Mouse (Mus musculus): ENCODE results near the gene Lpin3. TPM values are rescaled to one million over a fixed set of nuclear protein-coding genes. Genes with fewer than 3 reads are reported as not detected.

The Lpin3 gene
- polyA plus RNA-seq, 1 experiment from 2014 or later = 0.44 TPM

DNA sequence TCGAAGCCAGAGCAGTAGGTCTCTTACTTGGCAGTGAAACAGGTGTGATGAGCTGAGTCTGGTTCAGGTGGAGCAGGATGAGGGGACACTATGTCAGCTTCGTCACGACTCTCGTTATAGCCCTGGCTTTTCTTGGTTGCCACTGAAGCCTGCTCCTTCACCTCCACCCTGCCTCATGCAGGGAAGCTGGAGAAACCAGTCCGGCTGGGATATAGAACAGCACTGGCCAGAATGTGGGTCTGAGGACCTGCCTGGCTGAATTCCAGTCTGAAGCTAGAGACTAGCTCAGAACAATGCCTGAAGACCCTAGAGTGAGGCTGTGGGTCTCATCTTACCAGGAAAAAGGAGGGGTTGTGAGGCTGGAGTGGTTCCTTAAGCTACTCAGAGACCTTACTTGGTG, 10.6 kb downstream of the Lpin3 start:
- Histone ChIP-seq H3K4me1 (replicated peaks) (peaks cover 14% of the 10 kb centered on the region), H3K9me3 (no peaks in the 10 kb centered on the region), H3K4me2 (no peak overlapping the region), H3K9ac (no peak overlapping the region), H3K4me3 (no peak overlapping the region), H3K36me3 (no peaks in the 10 kb centered on the region), H3K27ac (no peak overlapping the region), H3K27me3 (peaks cover 21% of the 10 kb centered on the region)
- WGBS = 90% methylated on average over 5 of the region's 5 CpGs
- no peak for ATAC-seq (ENCODE audit: low FRiP score)

DNA sequence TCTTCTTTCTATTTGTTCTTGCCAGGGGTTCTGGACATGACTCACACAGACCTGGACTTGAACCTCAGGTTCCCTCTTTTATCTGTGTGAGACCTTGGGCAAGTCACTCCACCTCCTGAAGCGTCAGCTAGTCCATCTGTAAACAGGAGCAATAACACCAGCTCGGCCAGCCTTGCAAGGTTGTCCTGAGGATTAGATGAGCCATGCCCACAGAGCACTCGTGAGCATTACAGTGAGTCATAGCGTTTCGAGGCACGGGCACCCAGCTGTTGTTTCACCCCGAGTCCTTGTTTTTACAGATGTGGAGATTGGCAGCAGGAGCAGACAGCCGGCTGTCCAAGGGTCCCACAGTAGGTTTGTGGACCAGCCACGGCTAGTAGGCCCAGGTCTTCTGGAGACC, 11.2 kb downstream of the Lpin3 start:
- WGBS = 89% methylated on average over 9 of the region's 9 CpGs
- H3K9me3 ChIP-seq = no peaks in the 10 kb centered on the region
- no peak overlapping the region for H3K9ac ChIP-seq
- H3K4me2 ChIP-seq = no peak overlapping the region
- H3K27ac ChIP-seq = no peak overlapping the region
- H3K36me3 ChIP-seq = no peaks in the 10 kb centered on the region
- peaks cover 21% of the 10 kb centered on the region for H3K27me3 ChIP-seq
- ATAC-seq (ENCODE audit: low FRiP score) = no peak
- H3K4me3 ChIP-seq = no peak overlapping the region
- peaks cover 14% of the 10 kb centered on the region for H3K4me1 ChIP-seq (replicated peaks)

DNA sequence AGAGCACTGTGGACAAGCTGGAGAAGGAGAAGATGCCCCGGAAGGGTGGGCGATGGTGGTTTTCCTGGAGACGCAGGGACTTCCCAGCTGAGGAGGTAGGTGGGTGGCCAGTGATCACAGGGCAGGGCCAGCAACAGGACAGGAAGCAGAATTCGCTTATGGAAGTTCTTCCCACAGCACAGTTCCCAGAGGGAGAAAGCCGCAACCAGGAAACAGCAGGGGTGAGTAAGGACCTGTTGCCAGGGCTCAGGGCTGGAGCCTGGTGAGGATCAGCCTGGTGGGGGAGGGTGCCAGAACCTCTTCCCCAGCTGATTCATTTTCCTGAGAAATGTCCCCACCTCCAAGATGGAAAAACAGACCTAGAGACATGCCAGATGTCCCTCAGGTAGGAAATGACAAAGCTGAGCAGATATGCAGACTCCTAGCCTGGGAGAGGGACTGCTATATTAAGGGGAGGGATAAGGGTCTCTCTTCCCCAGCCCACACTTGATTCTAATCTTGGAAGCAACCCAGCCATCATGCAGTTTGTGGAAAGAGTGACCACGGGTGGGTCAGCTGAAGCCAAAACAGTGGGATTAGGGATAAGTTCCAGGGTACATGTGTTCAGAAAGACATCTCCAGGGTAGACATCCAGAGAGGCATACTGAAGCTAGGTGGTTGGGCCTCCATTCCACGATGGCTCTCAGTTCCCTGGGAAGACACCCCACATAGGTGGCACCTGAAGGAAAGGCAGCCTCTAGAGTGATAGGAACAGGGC, 21.4 kb downstream of the Lpin3 start:
- no peaks in the 10 kb centered on the region for H3K9me3 ChIP-seq
- no peak overlapping the region for H3K4me3 ChIP-seq
- ATAC-seq (ENCODE audit: low FRiP score) = no peak
- H3K36me3 ChIP-seq = no peaks in the 10 kb centered on the region
- no peaks in the 10 kb centered on the region for H3K27me3 ChIP-seq
- H3K4me2 ChIP-seq = no peak overlapping the region
- H3K9ac ChIP-seq = no peak overlapping the region
- no peaks in the 10 kb centered on the region for H3K4me1 ChIP-seq (replicated peaks)
- no peak overlapping the region for H3K27ac ChIP-seq
- WGBS = 80% methylated on average over 7 of the region's 7 CpGs

DNA sequence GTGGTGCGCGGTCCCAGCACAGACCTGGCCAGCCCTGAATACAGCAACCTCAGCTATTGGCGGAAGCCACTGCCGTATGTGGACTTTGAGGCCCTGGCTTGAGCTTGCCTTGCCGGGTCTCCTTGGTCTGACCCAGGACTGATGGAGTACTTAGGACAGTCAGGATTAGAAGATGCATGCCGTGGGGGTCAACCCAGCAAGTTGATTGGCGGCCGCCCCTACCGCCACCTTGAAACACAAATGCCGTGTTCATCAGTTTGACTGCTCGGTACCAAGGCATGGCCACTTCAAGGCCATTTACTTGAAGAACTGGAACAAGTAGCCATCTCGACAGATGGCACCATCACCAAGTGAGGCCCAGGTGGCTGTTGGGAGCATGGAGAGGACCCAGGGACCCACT, 24.8 kb downstream of the Lpin3 start:
- H3K9ac ChIP-seq = no peak overlapping the region
- no peak overlapping the region for H3K4me2 ChIP-seq
- H3K4me1 ChIP-seq (replicated peaks) = no peaks in the 10 kb centered on the region
- ATAC-seq (ENCODE audit: low FRiP score) = no peak
- no peaks in the 10 kb centered on the region for H3K36me3 ChIP-seq
- peaks cover 31% of the 10 kb centered on the region for H3K27me3 ChIP-seq
- no peak overlapping the region for H3K27ac ChIP-seq
- H3K9me3 ChIP-seq = no peaks in the 10 kb centered on the region
- no peak overlapping the region for H3K4me3 ChIP-seq
- 96% methylated on average over 12 of the region's 12 CpGs for WGBS

DNA sequence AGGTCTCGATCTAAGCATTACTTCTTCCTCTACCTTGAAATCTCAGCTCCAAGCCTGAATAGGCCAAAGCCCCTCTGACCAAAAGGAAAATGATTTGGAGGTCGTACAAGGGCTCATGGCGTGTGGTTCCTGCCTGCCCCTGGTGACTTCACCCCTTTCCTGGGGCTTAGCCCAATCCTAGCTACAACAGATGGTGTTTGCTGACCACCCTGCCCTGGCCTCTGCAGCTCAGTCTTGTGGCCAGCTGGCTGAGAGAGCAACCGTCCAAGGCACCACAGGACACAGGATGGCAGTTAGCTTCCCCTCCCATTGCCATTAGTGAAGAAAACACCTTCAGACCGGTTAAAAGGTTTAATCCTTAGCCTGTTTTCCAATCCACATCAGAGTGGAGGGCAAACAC, 25.6 kb downstream of the Lpin3 start:
- Histone ChIP-seq H3K4me2 (no peak overlapping the region), H3K9me3 (no peaks in the 10 kb centered on the region), H3K36me3 (no peaks in the 10 kb centered on the region), H3K4me1 (replicated peaks) (no peaks in the 10 kb centered on the region), H3K9ac (no peak overlapping the region), H3K27ac (no peak overlapping the region), H3K4me3 (no peak overlapping the region), H3K27me3 (peaks cover 39% of the 10 kb centered on the region)
- WGBS = 84% methylated on average over 5 of the region's 5 CpGs
- no peak for ATAC-seq (ENCODE audit: low FRiP score)

DNA sequence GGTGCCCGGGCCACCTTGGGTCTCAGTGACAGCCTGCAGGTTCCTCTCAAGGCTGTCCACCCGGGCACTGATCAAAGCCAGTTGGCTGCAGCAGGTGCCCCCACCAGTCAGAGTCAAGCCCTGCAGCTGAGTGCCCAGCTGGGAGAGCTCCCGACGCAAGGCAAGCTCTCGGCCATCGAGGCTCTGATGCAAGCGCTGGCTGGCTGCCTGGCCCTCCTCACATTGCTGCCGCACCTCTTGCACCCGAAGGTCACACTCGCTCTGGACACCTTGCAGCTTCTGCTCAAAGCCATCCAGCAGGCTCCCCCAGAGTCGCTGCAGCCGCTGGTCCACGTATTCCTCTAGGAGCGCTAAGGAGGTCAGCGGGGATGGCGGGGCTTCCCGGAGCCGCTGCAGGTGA, 28.1 kb downstream of the Lpin3 start:
- no peak overlapping the region for H3K4me3 ChIP-seq
- H3K27me3 ChIP-seq = peaks cover 63% of the 10 kb centered on the region
- peaks cover 12% of the 10 kb centered on the region for H3K4me1 ChIP-seq (replicated peaks)
- H3K36me3 ChIP-seq = no peaks in the 10 kb centered on the region
- no peak overlapping the region for H3K27ac ChIP-seq
- H3K4me2 ChIP-seq = no peak overlapping the region
- no peaks in the 10 kb centered on the region for H3K9me3 ChIP-seq
- 61% methylated on average over 18 of the region's 18 CpGs for WGBS
- ATAC-seq (ENCODE audit: low FRiP score) = no peak
- no peak overlapping the region for H3K9ac ChIP-seq

DNA sequence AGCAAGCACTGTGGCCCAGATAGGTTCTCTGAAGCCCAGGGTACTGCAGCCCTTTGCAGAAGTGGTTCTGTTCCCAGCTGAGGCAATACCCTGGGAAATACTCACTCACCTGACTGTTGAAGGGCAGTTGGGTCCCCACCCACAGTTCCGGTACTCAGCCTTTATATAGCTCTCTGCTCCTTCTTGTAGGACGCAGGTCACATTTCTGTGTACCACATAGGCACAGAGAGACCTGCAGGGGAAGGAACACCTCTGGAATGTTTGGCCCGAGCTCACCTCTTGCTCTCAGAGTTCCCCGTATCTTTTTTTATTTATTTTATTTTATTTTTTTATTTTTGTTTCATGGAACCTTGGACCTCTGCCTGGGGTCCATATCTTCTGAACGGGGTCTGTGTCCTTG, 30.2 kb downstream of the Lpin3 start:
- Histone ChIP-seq H3K27ac (no peak overlapping the region), H3K36me3 (no peaks in the 10 kb centered on the region), H3K4me2 (no peak overlapping the region), H3K4me3 (no peak overlapping the region), H3K4me1 (replicated peaks) (peaks cover 12% of the 10 kb centered on the region), H3K9ac (no peak overlapping the region), H3K27me3 (peaks cover 83% of the 10 kb centered on the region), H3K9me3 (no peaks in the 10 kb centered on the region)
- WGBS = 94% methylated on average over 5 of the region's 5 CpGs
- ATAC-seq (ENCODE audit: low FRiP score) = no peak

DNA sequence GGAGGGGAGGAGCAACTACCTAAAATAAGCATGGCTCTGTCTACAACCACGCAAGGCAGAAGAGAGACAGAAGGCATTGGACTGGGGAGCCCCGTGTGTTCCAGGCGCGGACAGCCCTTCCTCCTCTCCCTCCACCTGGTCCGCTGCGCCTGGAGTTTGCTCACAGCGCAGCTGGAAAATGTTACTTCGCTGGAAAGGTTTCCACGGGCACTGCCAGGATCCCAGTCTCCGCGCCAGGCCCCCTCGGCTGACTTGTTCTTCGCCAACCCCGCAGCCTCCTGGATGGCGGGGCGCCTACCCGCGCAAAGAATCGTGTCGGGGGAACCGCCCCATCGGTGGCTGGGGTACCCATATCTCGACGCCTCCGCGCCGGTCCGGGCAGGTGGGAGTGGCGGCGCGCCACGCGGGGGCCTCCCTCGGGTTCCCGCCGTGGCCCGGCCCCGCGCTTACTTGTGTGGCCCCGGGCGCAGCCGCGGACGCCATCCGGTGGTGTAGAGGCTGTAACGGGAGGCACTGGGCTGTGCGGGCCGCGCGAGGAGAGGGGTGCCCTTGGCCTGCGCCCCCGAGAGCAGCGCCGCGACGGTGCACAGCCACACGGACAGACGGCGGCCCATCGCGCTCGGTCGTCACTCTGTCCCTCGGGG, 31.2 kb downstream of the Lpin3 start:
- no peaks in the 10 kb centered on the region for H3K9me3 ChIP-seq
- peaks cover 93% of the 10 kb centered on the region for H3K27me3 ChIP-seq
- H3K4me1 ChIP-seq (replicated peaks) = peaks cover 15% of the 10 kb centered on the region
- H3K9ac ChIP-seq = peak overlapping the region; percentile 59
- H3K4me3 ChIP-seq = peak overlapping the region; percentile 42
- H3K27ac ChIP-seq = no peak overlapping the region
- peak overlapping the region; percentile 75 for H3K4me2 ChIP-seq
- peak; percentile 58; the same call in 1 of the 2 replicates for ATAC-seq (ENCODE audit: low FRiP score)
- WGBS = 2% methylated on average over 58 of the region's 64 CpGs
- no peaks in the 10 kb centered on the region for H3K36me3 ChIP-seq

DNA sequence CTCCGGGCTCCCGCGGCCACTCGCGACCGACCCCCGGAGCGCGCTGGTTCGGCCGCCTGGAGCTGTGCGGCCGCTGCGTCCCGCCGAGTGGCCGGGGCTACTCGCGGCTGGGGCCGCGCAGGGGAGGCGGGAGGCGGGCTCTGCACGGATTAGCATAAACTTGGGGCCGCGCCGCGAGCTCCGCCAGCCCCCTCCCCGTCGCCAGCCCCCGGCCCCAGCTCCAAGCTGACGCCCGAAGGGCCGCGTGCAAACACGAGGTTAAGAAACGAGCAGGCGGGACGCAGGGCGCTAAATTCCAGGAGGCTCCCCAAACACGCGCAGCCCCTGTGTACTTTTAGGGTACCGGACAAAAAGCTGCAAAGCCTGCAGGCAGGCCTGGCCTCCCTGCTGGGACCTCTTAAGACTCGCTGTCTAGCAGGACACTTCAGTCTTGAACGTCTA, 31.8 kb downstream of the Lpin3 start, which contains the start of gene Emilin3:
Emilin3 (minus strand) TSS at position 98 of the 441 bp plus-strand sequence.
- under 1% methylated on average over 45 of the region's 46 CpGs for WGBS
- 0 out of 2 replicates have a peak, but pooled peaks have one; percentile 29 for ATAC-seq (ENCODE audit: low FRiP score)
- Histone ChIP-seq H3K27me3 (peaks cover 94% of the 10 kb centered on the region), H3K4me1 (replicated peaks) (peaks cover 20% of the 10 kb centered on the region), H3K9ac (peak within 1 kb of the TSS; percentile 59), H3K36me3 (no peaks in the 10 kb centered on the region), H3K27ac (no peak within 1 kb of the TSS), H3K4me2 (peak within 1 kb of the TSS; percentile 75), H3K4me3 (peak within 1 kb of the TSS; percentile 42), H3K9me3 (no peaks in the 10 kb centered on the region)

DNA sequence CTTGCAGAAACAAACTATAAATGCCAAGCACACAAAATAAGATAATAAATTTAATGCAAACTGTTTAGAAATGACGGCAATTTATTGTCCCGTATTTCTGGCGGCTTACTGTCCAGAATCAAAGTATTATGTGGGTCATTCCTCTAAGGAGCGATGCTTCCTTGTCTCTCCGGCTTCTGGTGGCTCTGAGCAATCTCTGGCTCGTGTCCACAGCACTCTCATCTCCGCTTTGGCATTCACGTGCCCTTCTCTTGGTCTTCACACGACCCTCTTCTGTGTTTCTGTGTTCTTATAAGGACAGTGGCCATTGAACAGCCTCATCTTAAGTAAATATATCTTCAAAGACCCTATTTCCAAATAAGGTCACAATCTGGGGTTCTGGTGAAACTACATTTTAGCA, 34.2 kb downstream of the Lpin3 start:
- peaks cover 77% of the 10 kb centered on the region for H3K27me3 ChIP-seq
- 88% methylated on average over 9 of the region's 9 CpGs for WGBS
- H3K9me3 ChIP-seq = no peaks in the 10 kb centered on the region
- H3K4me2 ChIP-seq = no peak overlapping the region
- peaks cover 27% of the 10 kb centered on the region for H3K4me1 ChIP-seq (replicated peaks)
- H3K4me3 ChIP-seq = no peak overlapping the region
- no peaks in the 10 kb centered on the region for H3K36me3 ChIP-seq
- H3K9ac ChIP-seq = no peak overlapping the region
- no peak for ATAC-seq (ENCODE audit: low FRiP score)
- H3K27ac ChIP-seq = no peak overlapping the region

DNA sequence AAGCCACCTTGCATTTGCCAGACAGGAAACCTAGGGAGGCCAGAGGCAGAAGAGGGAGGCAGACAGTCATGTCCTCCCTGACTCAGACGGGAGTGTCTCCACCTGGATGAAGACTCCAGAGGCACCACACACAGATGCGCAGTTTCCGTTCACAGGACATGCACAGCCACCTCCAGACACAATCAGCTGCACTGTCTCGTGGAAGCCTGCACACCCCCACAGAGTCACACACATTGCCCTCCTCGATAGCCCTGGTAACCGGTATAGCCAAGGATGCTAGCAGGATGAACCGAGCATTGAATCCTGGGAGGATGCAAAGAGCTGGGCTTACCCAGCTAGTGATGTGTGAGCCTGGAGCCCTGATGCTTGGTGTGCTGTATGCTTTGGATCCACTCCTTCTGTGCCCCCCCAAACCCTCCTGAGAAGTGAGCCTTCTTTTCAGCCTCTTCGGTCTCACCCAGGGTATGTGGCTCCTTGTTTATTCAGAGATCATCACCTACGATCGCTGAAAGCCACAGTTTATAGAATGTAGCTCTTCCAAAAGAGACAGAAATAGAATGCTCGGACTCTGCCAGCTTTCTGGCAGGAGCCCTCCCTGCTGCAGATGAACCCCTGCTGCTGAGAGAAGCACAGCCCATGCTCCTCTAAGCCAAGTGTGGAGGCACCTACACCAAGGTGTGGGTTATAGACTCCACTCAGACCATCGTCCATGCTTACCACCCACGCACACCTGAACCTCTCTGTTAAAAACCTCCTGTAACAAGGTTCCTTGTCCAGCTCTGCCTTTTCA, 35.5 kb downstream of the Lpin3 start:
- Histone ChIP-seq H3K4me2 (no peak overlapping the region), H3K4me3 (no peak overlapping the region), H3K9me3 (no peaks in the 10 kb centered on the region), H3K27me3 (peaks cover 64% of the 10 kb centered on the region), H3K9ac (no peak overlapping the region), H3K27ac (no peak overlapping the region), H3K36me3 (no peaks in the 10 kb centered on the region), H3K4me1 (replicated peaks) (peaks cover 27% of the 10 kb centered on the region)
- 79% methylated on average over 13 of the region's 13 CpGs for WGBS
- no peak for ATAC-seq (ENCODE audit: low FRiP score)

DNA sequence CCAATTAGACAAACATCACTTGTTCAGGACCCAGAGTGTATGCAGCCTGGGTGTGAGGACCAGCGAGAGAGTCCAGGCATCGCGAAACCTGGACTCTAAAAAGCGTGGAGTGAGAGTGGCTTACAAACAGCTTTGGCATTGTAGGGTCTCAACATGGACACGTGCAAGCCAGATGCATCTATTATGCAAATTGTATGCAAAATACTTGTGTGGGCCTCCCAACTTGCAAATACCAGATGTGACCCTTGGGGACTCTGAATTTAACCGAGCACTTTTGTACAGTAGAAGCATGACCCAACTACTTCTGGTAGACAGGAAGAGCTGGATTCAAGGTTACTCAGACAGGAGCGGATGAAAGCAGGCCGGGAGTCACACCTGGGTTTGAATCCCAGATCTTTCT, 36.2 kb downstream of the Lpin3 start:
- Histone ChIP-seq H3K36me3 (no peaks in the 10 kb centered on the region), H3K9ac (no peak overlapping the region), H3K4me2 (no peak overlapping the region), H3K27me3 (peaks cover 57% of the 10 kb centered on the region), H3K27ac (no peak overlapping the region), H3K9me3 (no peaks in the 10 kb centered on the region), H3K4me1 (replicated peaks) (peaks cover 22% of the 10 kb centered on the region), H3K4me3 (no peak overlapping the region)
- WGBS = 56% methylated on average over 8 of the region's 8 CpGs
- ATAC-seq (ENCODE audit: low FRiP score) = no peak
